Mouse (Mus musculus) neutrophil, adult 65 days (primary cell): Measurements from ENCODE around the gene Ankrd60. TPM values are rescaled to one million over a fixed set of nuclear protein-coding genes. Genes with fewer than 3 reads are reported as not detected.

Source experiments
- total RNA-seq: library from RNA; stranded (reverse); gene quantifications from 2 replicates; pipeline ENCODE4 v1.2.4, GENCODE M21; 2023

The Ankrd60 gene
- total RNA-seq = not detected in 2 replicates

DNA sequence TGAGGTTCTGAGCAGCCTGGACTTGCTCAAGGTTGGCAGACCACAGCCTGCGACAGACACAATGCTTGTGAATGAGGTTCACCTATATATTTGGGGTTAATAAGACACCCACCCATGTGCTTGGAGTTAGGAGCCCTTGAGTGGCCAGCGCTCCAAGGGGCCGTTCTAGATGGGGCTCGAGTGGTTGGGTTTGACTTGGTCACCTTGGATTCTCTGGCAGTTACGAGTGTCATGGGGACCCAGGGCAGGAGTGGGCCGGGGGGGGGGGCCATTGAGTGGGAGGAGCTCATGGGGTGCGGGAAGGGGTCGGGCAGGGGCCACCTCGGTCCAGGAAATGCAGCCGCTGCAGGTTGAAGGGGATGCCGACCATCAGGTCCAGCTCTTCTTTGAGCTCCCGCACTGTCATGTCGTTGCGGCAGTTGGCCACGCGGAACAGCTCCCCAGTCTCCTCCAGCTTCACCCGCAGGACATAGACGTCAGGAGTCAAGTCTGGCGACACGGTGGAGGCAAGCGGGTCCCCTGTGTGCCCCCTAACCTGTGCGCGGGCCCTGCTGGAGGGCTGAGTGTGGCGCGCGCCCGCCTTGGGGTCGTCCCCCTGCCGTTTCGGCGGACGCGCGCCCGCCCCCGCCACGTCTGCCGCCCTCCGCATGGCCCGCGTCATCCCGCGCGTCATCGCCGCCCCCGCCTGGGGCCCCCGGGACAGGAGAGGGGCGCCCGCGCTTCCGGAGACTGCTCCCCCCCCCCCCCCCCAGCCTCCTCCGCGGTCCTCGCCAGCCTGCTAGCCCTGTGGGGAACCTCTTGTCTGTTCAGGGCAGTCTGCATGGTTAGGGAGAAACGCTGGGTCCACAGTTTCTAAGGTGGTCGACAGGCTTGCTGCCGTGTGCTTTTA is at the start of gene Ankrd60:
TSS of gene Ankrd60 (minus strand) at position 697 of the 889 bp plus-strand sequence.

DNA sequence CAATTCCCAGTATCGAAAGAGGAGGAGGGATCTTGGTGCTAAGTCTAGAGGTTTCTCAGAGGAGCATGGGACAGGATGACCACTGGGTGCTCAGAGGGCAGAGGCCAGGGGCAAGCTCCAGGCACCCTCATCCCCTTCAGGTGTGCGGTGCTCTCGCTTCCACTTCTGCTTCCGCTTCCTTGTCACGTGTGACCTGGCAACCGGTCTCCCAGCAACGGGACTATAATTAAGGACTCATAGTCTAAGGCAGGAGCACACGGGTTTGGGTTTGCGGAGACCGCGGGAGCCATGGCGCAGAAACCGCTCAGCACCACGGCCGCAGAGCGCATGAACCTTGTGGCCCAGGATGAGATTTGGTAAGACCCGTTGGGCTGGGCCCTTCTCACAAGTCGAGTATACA is 55.8 kb downstream of the Ankrd60 start, which contains the start of gene 1700021F07Rik:
TSS of gene 1700021F07Rik (plus strand) at position 211 of the 400 bp plus-strand sequence.

Other genes with a start within 250 kb of the Ankrd60 start
- not detected in 2 replicates for gene 1700021F07Rik, start 55.8 kb downstream of the Ankrd60 start, total RNA-seq
- 17.1 and 17.7 TPM in 2 replicates for gene Rab22a, start 81.4 kb upstream of the Ankrd60 start, total RNA-seq
- gene 1700010B08Rik, start 141.1 kb upstream of the Ankrd60 start, total RNA-seq = not detected in 2 replicates
- 29.6 and 34.2 TPM in 2 replicates for gene Vapb, start 159.1 kb upstream of the Ankrd60 start, total RNA-seq